Comparison of ENCODE assay signal across 8 mouse cellular contexts in the genomic region with DNA sequence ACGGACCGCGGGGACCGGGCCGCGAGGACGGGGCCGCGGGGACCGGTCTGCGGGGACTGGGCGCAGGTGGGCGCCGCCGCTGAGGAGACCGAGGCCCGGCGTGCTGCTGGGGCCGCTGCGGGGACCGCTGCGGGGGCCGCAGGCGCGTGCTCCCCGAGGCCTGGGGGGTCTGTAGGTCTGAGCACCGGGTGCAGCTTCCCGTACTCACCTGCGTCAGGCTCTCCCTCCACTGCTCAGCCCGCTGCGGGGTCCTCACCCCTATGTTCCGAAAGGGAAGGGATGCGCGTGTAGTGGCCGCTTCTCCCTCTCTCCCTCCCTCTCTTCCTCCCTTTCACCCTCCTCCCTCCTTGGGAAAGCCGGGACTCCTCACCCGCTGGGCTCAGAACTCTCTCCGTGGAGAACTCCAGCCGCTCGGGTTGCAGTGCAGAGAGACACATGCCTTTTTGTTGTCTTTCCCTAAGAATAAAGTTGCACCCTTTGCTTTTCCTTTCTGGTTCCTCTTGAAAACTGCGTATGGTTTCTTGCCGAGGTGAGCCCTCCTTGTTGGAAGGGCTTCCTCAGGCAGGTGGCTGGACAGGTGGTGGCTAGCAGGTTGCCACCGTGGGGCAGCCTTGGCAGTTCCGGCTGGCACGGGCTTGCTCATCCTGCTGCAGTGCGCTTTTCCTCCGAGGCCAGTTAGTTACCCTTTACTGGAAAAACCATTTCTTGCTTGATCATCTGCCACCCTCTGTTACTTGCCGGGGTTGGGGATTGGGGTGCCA. TPM values are rescaled to one million over a fixed set of nuclear protein-coding genes. Genes with fewer than 3 reads are reported as not detected.
DNase-seq lines count a peak whose midpoint lies in the region; ATAC-seq and TF ChIP-seq lines count a peak whose summit lies in the region.

No protein-coding gene starts in this region.

- H3K27ac ChIP-seq in embryonic facial prominence, embryonic 14.5 days (replicated peaks; ENCODE audit: low read depth, low read length) = peak overlapping the region; percentile 50
- H3K27ac ChIP-seq in hindbrain, embryonic 12.5 days = peak overlapping the region; percentile 71
- H3K27ac ChIP-seq in limb, embryonic 11.5 days (replicated peaks; ENCODE audit: low read depth, low read length) = peak overlapping the region; percentile 30; the same call in 1 of the 2 replicates

- WGBS in embryonic facial prominence, embryonic 14.5 days = under 1% methylated on average over 22 of the region's 48 CpGs
- WGBS in hindbrain, embryonic 12.5 days = under 1% methylated on average over 29 of the region's 48 CpGs
- WGBS in limb, embryonic 11.5 days = 1% methylated on average over 40 of the region's 48 CpGs

- H3K36me3 ChIP-seq in embryonic facial prominence, embryonic 14.5 days (ENCODE audit: control insufficient read depth, insufficient read depth, low read length) = no peaks in the 10 kb centered on the region
- no peaks in the 10 kb centered on the region for H3K36me3 ChIP-seq in hindbrain, embryonic 12.5 days
- no peaks in the 10 kb centered on the region for H3K36me3 ChIP-seq in limb, embryonic 11.5 days (ENCODE audit: control insufficient read depth, insufficient read depth, low read length)
- no peaks in the 10 kb centered on the region for H3K36me3 ChIP-seq in myocyte (ENCODE audit: control insufficient read depth, insufficient read depth)

- peaks cover 17% of the 10 kb centered on the region; the same call in 1 of the 2 replicates for H3K4me1 ChIP-seq in embryonic facial prominence, embryonic 14.5 days (ENCODE audit: control insufficient read depth, insufficient read depth, low read length)
- peaks cover 22% of the 10 kb centered on the region for H3K4me1 ChIP-seq in hindbrain, embryonic 12.5 days
- H3K4me1 ChIP-seq in limb, embryonic 11.5 days (ENCODE audit: control insufficient read depth, insufficient read depth, low read length) = peaks cover 12% of the 10 kb centered on the region

- H3K4me2 ChIP-seq in embryonic facial prominence, embryonic 14.5 days (ENCODE audit: low read depth, low read length) = peak overlapping the region; percentile 78
- H3K4me2 ChIP-seq in hindbrain, embryonic 12.5 days (replicated peaks) = peak overlapping the region; percentile 84
- peak overlapping the region; percentile 89 for H3K4me2 ChIP-seq in limb, embryonic 11.5 days (ENCODE audit: low read depth, severe bottlenecking)
- H3K4me2 ChIP-seq in myocyte (ENCODE audit: low read depth) = peak overlapping the region; percentile 91

- H3ac ChIP-seq in myocyte (ENCODE audit: control insufficient read depth, insufficient read length) = peak overlapping the region; percentile 88

- peak overlapping the region; percentile 82 for H3K4me3 ChIP-seq in embryonic facial prominence, embryonic 14.5 days (ENCODE audit: low read depth, low read length)
- peak overlapping the region; percentile 97 for H3K4me3 ChIP-seq in hindbrain, embryonic 12.5 days
- peak overlapping the region; percentile 92 for H3K4me3 ChIP-seq in limb, embryonic 11.5 days (ENCODE audit: low read depth, low read length)
- H3K4me3 ChIP-seq in myocyte = peak overlapping the region; percentile 84

- peak; percentile 35 for ATAC-seq in embryonic facial prominence, embryonic 14.5 days (ENCODE audit: low read depth)
- peak; percentile 78 for ATAC-seq in hindbrain, embryonic 12.5 days (ENCODE audit: low FRiP score)
- peak; percentile 22; the same call in 1 of the 2 replicates for ATAC-seq in limb, embryonic 11.5 days (ENCODE audit: insufficient number of reproducible peaks, low FRiP score, low TSS enrichment, low read depth)

- peak overlapping the region; percentile 87 for H3K9ac ChIP-seq in embryonic facial prominence, embryonic 14.5 days (ENCODE audit: low read depth, low read length)
- peak overlapping the region; percentile 95 for H3K9ac ChIP-seq in hindbrain, embryonic 12.5 days
- peak overlapping the region; percentile 96 for H3K9ac ChIP-seq in limb, embryonic 11.5 days (ENCODE audit: low read length)

- DNase-seq in heart, adult 18-20 months = peak; percentile 29 to 60
- DNase-seq in heart, adult 8-10 months (ENCODE audit: low spot score) = no peak
- DNase-seq in adipocyte (ENCODE audit: low spot score) = peak; percentile 69
- DNase-seq in embryonic facial prominence, embryonic 14.5 days (ENCODE audit: low spot score) = peak; percentile 60
- peak; percentile 55 for DNase-seq in limb, embryonic 11.5 days (ENCODE audit: low spot score)
- peak; percentile 51 for DNase-seq in thymus, postnatal 0 days (ENCODE audit: low spot score)

- H3K9me3 ChIP-seq in embryonic facial prominence, embryonic 14.5 days (ENCODE audit: control insufficient read depth, low read length) = no peaks in the 10 kb centered on the region
- H3K9me3 ChIP-seq in hindbrain, embryonic 12.5 days (replicated peaks) = no peaks in the 10 kb centered on the region
- no peaks in the 10 kb centered on the region for H3K9me3 ChIP-seq in limb, embryonic 11.5 days (ENCODE audit: control insufficient read depth, low read length)

- TF ChIP-seq POLR2A in myocyte (IDR thresholded peaks at IDR 0.05; ENCODE audit: insufficient read length, low read depth) = no peak

- no peaks in the 10 kb centered on the region for H3K27me3 ChIP-seq in embryonic facial prominence, embryonic 14.5 days (replicated peaks; ENCODE audit: control insufficient read depth, insufficient read depth, low read length)
- H3K27me3 ChIP-seq in hindbrain, embryonic 12.5 days = no peaks in the 10 kb centered on the region
- no peaks in the 10 kb centered on the region for H3K27me3 ChIP-seq in limb, embryonic 11.5 days (ENCODE audit: control insufficient read depth, insufficient read depth, low read length)
- H3K27me3 ChIP-seq in myocyte (ENCODE audit: control insufficient read depth, insufficient read depth, insufficient read length) = no peaks in the 10 kb centered on the region

- peaks cover 48% of the 10 kb centered on the region for H3K79me2 ChIP-seq in myocyte (ENCODE audit: control insufficient read depth, insufficient read depth)

TF ChIP-seq in myocyte, 11 proteins besides CTCF, POLR2A, EP300 and RAD21:
- peak in 2 of 3 experiments; percentile 9 to 38 for TF ChIP-seq MYOG (IDR thresholded peaks at IDR 0.05; ENCODE audit: control insufficient read depth in 1 of 3, insufficient read depth in 1 of 3, insufficient read length in 2 of 3, low read depth in 2 of 3)
- TF ChIP-seq MAX (IDR thresholded peaks at IDR 0.05; ENCODE audit: low read depth) = no peak
- peak in 2 of 3 experiments; percentile 5 to 67 for TF ChIP-seq MYOD1 (IDR thresholded peaks at IDR 0.05; ENCODE audit: control insufficient read depth in 1 of 3, insufficient read length in 2 of 3, low read depth in 2 of 3)

RNA-seq across cellular contexts. Expression of a gene that starts 0.7 kb away (rescaled TPM):
- 10 to 100 TPM; 35.1 to 46.8 TPM for total RNA-seq in heart, adult 18-20 months (2021)
- 10 to 100 TPM; 33.5 to 43.2 (median 42.0) TPM for total RNA-seq in heart, adult 8-10 months (2022)
- 31.7 and 34.1 TPM in 2 replicates for polyA plus RNA-seq in embryonic facial prominence, embryonic 14.5 days (2014; fragmentation: Nextera tagmentation; extraction: Ambion mirVana)
- polyA plus RNA-seq in hindbrain, embryonic 12.5 days (2016; fragmentation: Nextera tagmentation; extraction: Ambion mirVana) = 37.0 and 39.1 TPM in 2 replicates
- polyA plus RNA-seq in limb, embryonic 11.5 days (2014; fragmentation: Nextera tagmentation; extraction: Ambion mirVana) = 37.5 and 39.1 TPM in 2 replicates
- polyA plus RNA-seq in myocyte (2012; fragmentation: generic; extraction: Trizol) = 59.3 TPM
- 73.7 and 80.7 TPM in 2 replicates for polyA plus RNA-seq in thymus, postnatal 0 days (2015; fragmentation: Nextera tagmentation; extraction: Ambion mirVana)

RNA-seq across cellular contexts. Expression of a gene that starts 50.3 kb away (rescaled TPM):
- under 1 TPM; 0.15 to 0.33 TPM for total RNA-seq in heart, adult 18-20 months (2021)
- under 1 TPM; 0.14 to 0.63 (median 0.25) TPM for total RNA-seq in heart, adult 8-10 months (2022)
- polyA plus RNA-seq in embryonic facial prominence, embryonic 14.5 days (2014; fragmentation: Nextera tagmentation; extraction: Ambion mirVana) = 2.1 and 2.4 TPM in 2 replicates
- 2.4 and 2.5 TPM in 2 replicates for polyA plus RNA-seq in hindbrain, embryonic 12.5 days (2016; fragmentation: Nextera tagmentation; extraction: Ambion mirVana)
- polyA plus RNA-seq in limb, embryonic 11.5 days (2014; fragmentation: Nextera tagmentation; extraction: Ambion mirVana) = 2.3 and 3.4 TPM in 2 replicates
- 0.72 TPM for polyA plus RNA-seq in myocyte (2012; fragmentation: generic; extraction: Trizol)
- polyA plus RNA-seq in thymus, postnatal 0 days (2015; fragmentation: Nextera tagmentation; extraction: Ambion mirVana) = 1.2 and 1.8 TPM in 2 replicates

Comparison
In these comparisons a context has a peak if more than half of its experiments do, and no peak if none do; other contexts are left out.
1. ATAC-seq: peak in every context shown above with its lines; median percentile 78 in hindbrain, embryonic 12.5 days; 35 in embryonic facial prominence, embryonic 14.5 days; 22 in limb, embryonic 11.5 days.